Mouse (Mus musculus): ENCODE measurements around the gene Rbms3.

GRCm38 (mm10) chr9:116748857-116749584 lies 880.7 kb downstream of the Rbms3 start:
- TF ChIP-seq CTCF (conservative IDR thresholded peaks at IDR 0.05; ENCODE audit: insufficient read depth, insufficient read length, low read depth, low read length) (no peak), POLR2A (IDR thresholded peaks at IDR 0.05; ENCODE audit: low read depth, low read length) (no peak)
